Mouse (Mus musculus) kidney, adult 2 months (tissue): ENCODE measurements around the gene Phactr3.

Experiments
- CTCF ChIP-seq: fragments of 200-500 bp; conservative IDR thresholded peaks from 2 replicates; pipeline ENCODE4 v1.5.1; 2011; ENCODE audit warnings: low read depth, mild to moderate bottlenecking, control low read depth, low read length, moderate library complexity, mixed read lengths; ENCODE audit not compliant: insufficient read depth, insufficient read length
- POLR2A ChIP-seq: fragments of 200-500 bp; IDR thresholded peaks from one replicate; pipeline ENCODE4 v1.6.1; 2011; ENCODE audit warnings: low read depth, low read length, control low read depth

DNA sequence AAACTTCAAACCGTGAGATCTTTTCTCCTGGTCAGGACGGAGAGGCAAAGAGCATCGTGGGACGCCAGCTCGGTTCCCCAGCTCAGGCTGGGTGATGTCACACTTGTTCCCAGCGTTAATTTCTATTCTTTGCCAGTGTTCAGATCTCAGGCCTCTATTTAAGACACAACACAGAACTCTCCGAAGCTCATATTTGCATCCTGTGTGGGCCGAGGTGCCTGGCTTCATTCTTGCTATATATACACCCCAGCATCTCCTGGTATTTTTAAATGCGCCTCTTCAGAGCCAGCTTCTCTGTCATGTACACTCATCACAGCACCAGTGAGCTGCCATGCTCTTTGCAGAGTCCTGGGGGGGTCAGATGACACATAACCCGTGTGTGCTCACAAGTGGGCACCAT lies 85.7 kb downstream of the Phactr3 start:
- TF ChIP-seq CTCF: no peak
- TF ChIP-seq POLR2A: no peak
